Comparison of ENCODE assay signal across 15 mouse cellular contexts in genomic region chr7:66924104-66924503, GRCm38 (mm10).
"Had no signal": no experiment of that assay in that cellular context is flagged by ENCODE, and none has a peak within 500 bp of the region (broad histone marks: within the 10 kb centered on the region; RNA-seq: fewer than 3 reads in every experiment).

No protein-coding gene starts in this region.

- DNase-seq: kidney, adult 18-20 months; kidney, postnatal 25 days; layer of hippocampus, adult 9-11 months; liver; lung, adult 18-20 months; midbrain, embryonic 14.5 days; thymus, adult 18-20 months; thymus, postnatal 36 days had no signal

- H3K27me3 ChIP-seq: intestine, embryonic 15.5 days; limb, embryonic 13.5 days; liver, embryonic 12.5 days; liver, embryonic 15.5 days had no signal

- H3K36me3 ChIP-seq: intestine, embryonic 15.5 days; limb, embryonic 10.5 days; liver, embryonic 12.5 days; liver, embryonic 15.5 days had no signal

- H3K4me1 ChIP-seq: limb, embryonic 10.5 days; liver, embryonic 12.5 days; liver, embryonic 15.5 days had no signal

- H3K9ac ChIP-seq: intestine, embryonic 15.5 days; limb, embryonic 13.5 days; liver, embryonic 12.5 days; liver, embryonic 15.5 days had no signal

- ATAC-seq: intestine, embryonic 15.5 days; liver, embryonic 12.5 days had no signal

- H3K9me3 ChIP-seq: intestine, embryonic 15.5 days; limb, embryonic 10.5 days; limb, embryonic 13.5 days; liver, embryonic 12.5 days; liver, embryonic 15.5 days had no signal

- H3K27ac ChIP-seq: intestine, embryonic 15.5 days; layer of hippocampus, adult 2 months; limb, embryonic 10.5 days; limb, embryonic 13.5 days; liver, embryonic 12.5 days; liver, embryonic 15.5 days had no signal

- H3K4me2 ChIP-seq: intestine, embryonic 15.5 days; limb, embryonic 13.5 days; liver, embryonic 12.5 days; liver, embryonic 15.5 days; midbrain, embryonic 11.5 days had no signal

- H3K4me3 ChIP-seq: intestine, embryonic 15.5 days; layer of hippocampus, adult 2 months; limb, embryonic 10.5 days; limb, embryonic 13.5 days; liver, embryonic 12.5 days; liver, embryonic 15.5 days had no signal
